Mouse (Mus musculus) lung, embryonic 14.5 days (tissue): ENCODE measurements around the gene Agfg1. TPM values are rescaled to one million over a fixed set of nuclear protein-coding genes. Genes with fewer than 3 reads are reported as not detected.
A peak's percentile ranks its signal among the peaks of the same experiment; 100 is the strongest.

ENCODE experiments used
- ATAC-seq: fragments of 200-750 bp; cut with Nextera tagmentation; 2 replicates; pipeline ENCODE4 v1.8.0; 2017; ENCODE audit warnings: mild to moderate bottlenecking, moderate TSS enrichment, moderate library complexity; ENCODE audit not compliant: insufficient read depth
- DNase-seq: peaks from one replicate; pipeline ENCODE4 v3.0.0-alpha.2; 2015
- H3K27ac ChIP-seq: fragments of 300-500 bp; sonication (generic); 2 replicates; pipeline ENCODE4 v1.5.1; 2014; ENCODE audit warnings: low read depth, mild to moderate bottlenecking, moderate library complexity
- H3K27me3 ChIP-seq: fragments of 300-500 bp; sonication (generic); 2 replicates; pipeline ENCODE4 v1.6.1; 2014; ENCODE audit warnings: low read length, control low read depth; ENCODE audit not compliant: insufficient read depth
- H3K36me3 ChIP-seq: fragments of 300-500 bp; sonication (generic); 2 replicates; pipeline ENCODE4 v1.6.1; 2014; ENCODE audit warnings: control low read depth; ENCODE audit not compliant: insufficient read depth
- H3K4me1 ChIP-seq: fragments of 300-500 bp; sonication (generic); 2 replicates; pipeline ENCODE4 v1.6.1; 2014; ENCODE audit warnings: antibody characterized with exemption, control low read depth; ENCODE audit not compliant: insufficient read depth
- H3K4me2 ChIP-seq: fragments of 300-500 bp; sonication (generic); 2 replicates; pipeline ENCODE4 v1.6.1; 2014; ENCODE audit warnings: mild to moderate bottlenecking
- H3K4me3 ChIP-seq: fragments of 300-500 bp; sonication (generic); 2 replicates; pipeline ENCODE4 v1.5.1; 2014; ENCODE audit warnings: low read depth, low read length
- H3K9ac ChIP-seq: fragments of 300-500 bp; sonication (generic); 2 replicates; pipeline ENCODE4 v1.6.1; 2014
- H3K9me3 ChIP-seq: fragments of 300-500 bp; sonication (generic); 2 replicates; pipeline ENCODE4 v1.6.1; 2016; ENCODE audit warnings: low read depth, low read length, control low read depth
- CTCF ChIP-seq: IDR thresholded peaks from 2 replicates; pipeline ENCODE4 v1.5.1; 2016; ENCODE audit warnings: antibody characterized with exemption, low read depth
- WGBS: fragments of 180-500 bp; shearing (Covaris S2); extraction: QIAGEN DNeasy Blood & Tissue Kit; methylation state at CpG from one replicate; pipeline ENCODE4 v1.1.7; 2014; 5-methylcytosine and 5-hydroxymethylcytosine counted together
- polyA plus RNA-seq: library from polyadenylated mRNA; unstranded; fragments of >200 nt; fragmentation: Nextera tagmentation; extraction: Ambion mirVana; gene quantifications from 2 replicates; pipeline ENCODE4 v1.2.1, GENCODE M21; 2014

Agfg1 gene
- polyA plus RNA-seq, 1 experiment from 2014 or later, result 47.8 TPM

GRCm38 (mm10) chr1:82808564-82808963, 30.7 kb upstream of the Agfg1 start:
- Histone ChIP-seq H3K27me3 (no peaks in the 10 kb centered on the region), H3K4me1 (no peaks in the 10 kb centered on the region), H3K36me3 (no peaks in the 10 kb centered on the region), H3K27ac (no peak overlapping the region), H3K9me3 (no peaks in the 10 kb centered on the region), H3K9ac (no peak overlapping the region), H3K4me2 (no peak overlapping the region), H3K4me3 (no peak overlapping the region)
- WGBS, result 62% methylated on average over 3 of the region's 3 CpGs
- no peak for DNase-seq
- ATAC-seq, result no peak
- no peak for TF ChIP-seq CTCF

GRCm38 (mm10) chr1:82811766-82812165, 27.5 kb upstream of the Agfg1 start:
- no peak overlapping the region for H3K4me3 ChIP-seq
- DNase-seq, result no peak
- H3K36me3 ChIP-seq, result no peaks in the 10 kb centered on the region
- no peaks in the 10 kb centered on the region for H3K4me1 ChIP-seq
- H3K27ac ChIP-seq, result no peak overlapping the region
- H3K9me3 ChIP-seq, result no peaks in the 10 kb centered on the region
- WGBS, result 62% methylated on average over 1 of the region's 1 CpGs
- TF ChIP-seq CTCF, result no peak
- ATAC-seq, result no peak
- no peak overlapping the region for H3K4me2 ChIP-seq
- H3K27me3 ChIP-seq, result no peaks in the 10 kb centered on the region
- H3K9ac ChIP-seq, result no peak overlapping the region

DNA sequence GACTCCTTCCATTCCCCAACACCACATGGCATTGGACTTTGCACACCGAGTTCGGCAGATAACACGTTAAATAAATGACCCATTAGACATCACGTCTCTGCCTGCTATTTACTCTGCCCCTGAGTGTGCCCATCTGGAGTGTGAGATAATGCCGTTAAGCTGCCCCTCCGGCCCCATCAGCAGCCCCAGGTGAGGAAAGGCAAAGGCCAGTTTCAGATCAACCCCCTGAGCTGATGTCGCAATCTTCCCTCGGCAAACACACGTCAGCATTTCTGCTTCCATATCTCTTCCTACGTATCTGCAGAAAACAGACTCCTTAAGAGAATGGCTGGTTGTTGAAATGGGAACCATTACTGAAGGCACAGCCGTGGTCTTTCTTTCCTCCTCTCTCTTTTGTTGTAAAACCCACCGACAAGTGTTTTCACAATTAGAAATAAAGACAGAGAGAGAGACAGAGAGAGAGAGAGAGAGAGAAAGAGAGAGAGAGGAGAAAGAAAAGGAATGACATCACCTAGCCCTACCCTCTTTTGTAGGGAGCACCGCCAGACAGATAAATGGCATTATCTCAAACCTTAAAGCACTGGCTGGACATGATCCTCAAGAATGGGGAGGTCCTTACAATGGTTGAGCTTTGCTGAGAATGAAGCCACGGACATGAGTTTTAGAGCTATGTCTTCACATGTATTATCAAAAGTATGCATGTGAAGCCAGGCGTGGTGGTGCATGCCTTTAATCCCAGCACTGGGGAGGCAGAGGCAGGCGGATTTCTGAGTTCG, 23.2 kb upstream of the Agfg1 start:
- H3K27ac ChIP-seq, result peak overlapping the region; percentile 19
- peak; percentile 72 for ATAC-seq

DNA sequence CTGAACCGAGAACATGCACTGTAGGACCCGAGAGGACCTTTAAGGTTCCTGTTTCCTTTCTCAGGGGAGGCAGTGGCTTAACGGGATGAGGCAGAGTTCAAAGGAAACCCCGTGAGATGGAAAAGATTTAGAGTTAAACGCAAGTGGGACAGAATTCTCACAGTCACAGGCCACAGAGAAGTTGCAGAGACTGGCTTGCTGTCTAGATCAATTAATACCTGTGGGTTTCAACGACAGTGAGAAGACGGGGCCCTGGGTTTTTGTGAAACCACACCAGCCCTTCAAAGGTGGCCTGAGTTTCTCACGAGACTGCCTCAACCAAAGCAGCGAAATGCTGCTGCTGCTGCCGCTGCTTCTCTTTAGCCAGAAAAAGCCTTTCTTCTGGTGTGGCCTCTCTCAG, 19.9 kb upstream of the Agfg1 start:
- ATAC-seq, result no peak
- H3K9ac ChIP-seq, result no peak overlapping the region

More for the DNA sequence above, 23.2 kb upstream of the Agfg1 start:
- Histone ChIP-seq H3K4me1 (no peaks in the 10 kb centered on the region), H3K9me3 (no peaks in the 10 kb centered on the region), H3K27me3 (no peaks in the 10 kb centered on the region), H3K36me3 (no peaks in the 10 kb centered on the region), H3K4me2 (peak overlapping the region; percentile 44), H3K4me3 (no peak overlapping the region), H3K9ac (no peak overlapping the region)
- 32% methylated on average over 17 of the region's 17 CpGs for WGBS
- no peak for TF ChIP-seq CTCF
- DNase-seq, result no peak

GRCm38 (mm10) chr1:82820179-82820578, 19.1 kb upstream of the Agfg1 start:
- WGBS, result 40% methylated on average over 15 of the region's 15 CpGs
- no peak overlapping the region for H3K4me2 ChIP-seq
- peak; percentile 76 for ATAC-seq
- H3K9me3 ChIP-seq, result no peaks in the 10 kb centered on the region
- 0 out of 2 replicates have a peak overlapping the region, but pooled peaks have one; percentile 3 for H3K27ac ChIP-seq
- H3K36me3 ChIP-seq, result no peaks in the 10 kb centered on the region
- TF ChIP-seq CTCF, result no peak
- H3K9ac ChIP-seq, result no peak overlapping the region
- H3K27me3 ChIP-seq, result no peaks in the 10 kb centered on the region
- DNase-seq, result no peak
- no peak overlapping the region for H3K4me3 ChIP-seq
- H3K4me1 ChIP-seq, result no peaks in the 10 kb centered on the region

More for the DNA sequence above, 19.9 kb upstream of the Agfg1 start:
- TF ChIP-seq CTCF, result no peak
- no peak overlapping the region for H3K4me2 ChIP-seq
- H3K4me3 ChIP-seq, result no peak overlapping the region
- 50% methylated on average over 10 of the region's 10 CpGs for WGBS
- H3K27me3 ChIP-seq, result no peaks in the 10 kb centered on the region
- H3K9me3 ChIP-seq, result no peaks in the 10 kb centered on the region
- no peak overlapping the region for H3K27ac ChIP-seq
- no peaks in the 10 kb centered on the region for H3K36me3 ChIP-seq
- DNase-seq, result no peak
- no peaks in the 10 kb centered on the region for H3K4me1 ChIP-seq

DNA sequence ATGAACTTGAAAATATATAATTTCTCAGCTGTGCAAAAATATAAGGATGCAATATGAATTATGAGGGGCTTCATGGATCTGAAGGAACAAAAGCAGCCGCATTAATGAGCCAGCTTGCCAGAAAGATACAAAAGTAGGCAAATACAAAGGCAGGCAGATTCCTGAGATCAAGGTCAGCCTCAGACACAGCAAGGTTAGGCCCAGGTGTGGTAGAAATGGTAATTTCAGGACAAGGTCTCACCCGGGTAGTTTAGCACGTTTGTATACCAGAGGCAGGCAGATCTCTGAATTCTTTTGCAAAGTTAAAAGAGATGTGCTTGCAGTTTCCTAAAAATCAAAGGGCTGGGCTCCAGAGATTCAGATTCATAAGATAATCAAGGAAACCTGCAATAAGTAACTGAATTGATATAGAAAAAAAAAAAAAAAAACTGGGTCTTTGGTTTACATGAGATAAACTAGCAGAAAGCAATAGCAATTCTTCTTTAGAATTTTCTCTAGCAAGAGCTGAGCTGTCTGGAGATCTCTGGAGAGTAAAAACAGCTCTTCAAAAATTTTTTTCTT, 18.6 kb upstream of the Agfg1 start:
- no peak for ATAC-seq

DNA sequence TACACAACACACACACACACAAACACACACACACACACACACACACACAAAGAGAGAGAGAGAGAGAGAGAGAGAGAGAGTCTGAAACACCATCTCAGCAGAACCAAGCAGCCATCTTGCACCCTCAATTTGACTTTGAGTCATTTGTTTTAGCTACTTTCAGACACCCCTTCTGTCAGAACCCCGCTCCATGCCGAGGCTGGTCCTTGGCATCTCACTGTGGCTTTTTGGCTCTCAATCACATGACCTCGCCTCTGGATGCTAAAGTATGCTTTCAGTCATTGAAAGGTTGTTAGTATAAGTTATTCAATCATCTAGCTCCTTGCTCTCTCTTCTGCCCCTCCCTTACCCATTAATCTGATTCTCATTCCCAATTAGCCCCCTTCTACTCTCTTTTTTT, 17.4 kb upstream of the Agfg1 start:
- TF ChIP-seq CTCF, result no peak
- no peaks in the 10 kb centered on the region for H3K4me1 ChIP-seq
- H3K9me3 ChIP-seq, result no peaks in the 10 kb centered on the region
- no peak overlapping the region for H3K9ac ChIP-seq
- H3K27me3 ChIP-seq, result no peaks in the 10 kb centered on the region
- no peak overlapping the region for H3K4me2 ChIP-seq
- DNase-seq, result no peak
- H3K4me3 ChIP-seq, result no peak overlapping the region
- ATAC-seq, result no peak
- no peak overlapping the region for H3K27ac ChIP-seq
- no peaks in the 10 kb centered on the region for H3K36me3 ChIP-seq
- 65% methylated on average over 3 of the region's 3 CpGs for WGBS

More for the DNA sequence above, 18.6 kb upstream of the Agfg1 start:
- Histone ChIP-seq H3K27ac (0 out of 2 replicates have a peak overlapping the region, but pooled peaks have one; percentile 3), H3K27me3 (no peaks in the 10 kb centered on the region), H3K4me1 (no peaks in the 10 kb centered on the region), H3K4me2 (no peak overlapping the region), H3K9ac (no peak overlapping the region), H3K4me3 (no peak overlapping the region), H3K36me3 (no peaks in the 10 kb centered on the region), H3K9me3 (no peaks in the 10 kb centered on the region)
- TF ChIP-seq CTCF, result no peak
- 73% methylated on average over 3 of the region's 3 CpGs for WGBS
- DNase-seq, result no peak
